Mouse (Mus musculus) urinary bladder, postnatal 0 days (tissue): Measurements from ENCODE around the gene Synrg. TPM values are rescaled to one million over a fixed set of nuclear protein-coding genes. Genes with fewer than 3 reads are reported as not detected.

ENCODE experiments used
- polyA plus RNA-seq: library from polyadenylated mRNA; unstranded; fragments of >200 nt; fragmentation: Nextera tagmentation; extraction: Ambion mirVana; gene quantifications from 2 replicates; pipeline ENCODE4 v1.2.1, GENCODE M21; 2015

The Synrg gene
- 6.0 and 8.3 TPM in 2 replicates for polyA plus RNA-seq

GRCm38 (mm10) chr11:83963991-83964921 lies at the start of gene Synrg:
Gene Synrg (plus strand): TSS chr11:83964428.

GRCm38 (mm10) chr11:83941950-83942840 lies 22.0 kb upstream of the Synrg start, which contains the start of gene Ddx52:
Gene Ddx52 (plus strand): TSS chr11:83942062.

GRCm38 (mm10) chr11:84069034-84069370 lies 104.8 kb downstream of the Synrg start, which contains the start of gene Dusp14:
Gene Dusp14 (minus strand): TSS chr11:84069261.

Other genes with a start within 250 kb of the Synrg start
- gene Wfdc21, start 217.5 kb upstream of the Synrg start, polyA plus RNA-seq: 0.57 and 4.9 TPM in 2 replicates
- gene Heatr6, start 210.7 kb upstream of the Synrg start, polyA plus RNA-seq: 11.1 and 11.9 TPM in 2 replicates
- gene Hnf1b, start 114.4 kb upstream of the Synrg start, polyA plus RNA-seq: 6.0 and 6.3 TPM in 2 replicates
- gene Ddx52, start 22.4 kb upstream of the Synrg start, polyA plus RNA-seq: 15.7 and 19.5 TPM in 2 replicates
- 8.5 and 9.2 TPM in 2 replicates for gene Dusp14, start 104.8 kb downstream of the Synrg start, polyA plus RNA-seq
- 11.6 and 13.0 TPM in 2 replicates for gene Tada2a, start 165.2 kb downstream of the Synrg start, polyA plus RNA-seq
- 4.9 and 7.4 TPM in 2 replicates for gene Acaca, start 165.2 kb downstream of the Synrg start, polyA plus RNA-seq
- gene Gm11437, start 203.0 kb downstream of the Synrg start, polyA plus RNA-seq: not detected in 2 replicates